Mouse (Mus musculus): ENCODE data around the gene H2-Q4.
"Not testable (repeated sequence)": the region's sequence is repeated elsewhere in the genome, so short reads cannot be mapped to it uniquely, and the experiment has no call there.

DNA sequence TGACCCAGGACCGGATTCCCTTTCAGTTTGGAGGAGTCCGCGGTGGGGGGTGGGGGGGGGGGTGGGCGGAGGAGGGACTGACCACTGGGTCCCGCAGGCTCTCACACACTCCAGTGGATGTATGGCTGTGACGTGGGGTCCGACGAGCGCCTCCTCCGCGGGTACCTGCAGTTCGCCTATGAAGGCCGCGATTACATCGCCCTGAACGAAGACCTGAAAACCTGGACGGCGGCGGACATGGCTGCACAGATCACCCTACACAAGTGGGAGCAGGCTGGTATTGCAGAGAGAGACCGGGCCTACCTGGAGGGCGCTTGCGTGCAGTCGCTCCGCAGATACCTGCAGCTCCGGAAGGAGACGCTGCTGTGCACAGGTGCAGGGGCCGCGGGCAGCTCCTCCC lies 46.1 kb downstream of the H2-Q4 start:
- TF ChIP-seq CTCF (IDR thresholded peaks at IDR 0.05; ENCODE audit: extremely low read depth, insufficient read length, insufficient replicate concordance, low read depth, low read length); POLR2A (IDR thresholded peaks at IDR 0.05; ENCODE audit: low read depth, low read length): not testable (repeated sequence)

All from small intestine, adult 2 months (tissue).